Mouse (Mus musculus) embryonic facial prominence, embryonic 15.5 days (tissue): ENCODE data around the gene Ccl6. TPM values are rescaled to one million over a fixed set of nuclear protein-coding genes. Genes with fewer than 3 reads are reported as not detected.

Experiments used
- ATAC-seq: fragments of 200-750 bp; cut with Nextera tagmentation; 2 replicates; pipeline ENCODE4 v1.8.0; 2017; ENCODE audit warnings: low read depth, moderate TSS enrichment; ENCODE audit not compliant: insufficient number of reproducible peaks, low FRiP score, low TSS enrichment
- H3K27ac ChIP-seq: fragments of 300-500 bp; sonication (generic); replicated peaks from 2 replicates; pipeline ENCODE4 v1.5.1; 2015; ENCODE audit warnings: mild to moderate bottlenecking, inconsistent platforms
- H3K27me3 ChIP-seq: fragments of 300-500 bp; sonication (generic); 2 replicates; pipeline ENCODE4 v1.6.1; 2015; ENCODE audit warnings: inconsistent platforms
- H3K36me3 ChIP-seq: fragments of 300-500 bp; sonication (generic); 2 replicates; pipeline ENCODE4 v1.6.1; 2015; ENCODE audit warnings: mild to moderate bottlenecking, inconsistent platforms
- H3K4me1 ChIP-seq: fragments of 300-500 bp; sonication (generic); 2 replicates; pipeline ENCODE4 v1.6.1; 2015; ENCODE audit warnings: inconsistent platforms
- H3K4me2 ChIP-seq: fragments of 300-500 bp; sonication (generic); replicated peaks from 2 replicates; pipeline ENCODE4 v1.6.1; 2015; ENCODE audit warnings: mild to moderate bottlenecking, inconsistent platforms
- H3K4me3 ChIP-seq: fragments of 300-500 bp; sonication (generic); replicated peaks from 2 replicates; pipeline ENCODE4 v1.5.1; 2015; ENCODE audit warnings: mild to moderate bottlenecking, inconsistent platforms
- H3K9ac ChIP-seq: fragments of 300-500 bp; sonication (generic); 2 replicates; pipeline ENCODE4 v1.6.1; 2015; ENCODE audit warnings: inconsistent platforms
- H3K9me3 ChIP-seq: fragments of 300-500 bp; sonication (generic); replicated peaks from 2 replicates; pipeline ENCODE4 v1.6.1; 2016; ENCODE audit warnings: inconsistent platforms
- WGBS: fragments of 180-500 bp; shearing (Covaris S2); methylation state at CpG from one replicate; pipeline ENCODE4 v1.1.7; 2015; 5-methylcytosine and 5-hydroxymethylcytosine counted together
- polyA plus RNA-seq: library from polyadenylated mRNA; unstranded; fragments of >200 nt; fragmentation: Nextera tagmentation; extraction: Ambion mirVana; gene quantifications from 2 replicates; pipeline ENCODE4 v1.2.1, GENCODE M21; 2015

Ccl6 gene
- polyA plus RNA-seq, 1 experiment from 2014 or later: 5.3 TPM

GRCm38 (mm10) chr11:83623586-83623985 is 30.7 kb upstream of the Ccl6 start:
- H3K4me2 ChIP-seq: no peak overlapping the region
- no peak overlapping the region for H3K9ac ChIP-seq
- no peaks in the 10 kb centered on the region for H3K27me3 ChIP-seq
- no peak overlapping the region for H3K27ac ChIP-seq
- 81% methylated on average over 3 of the region's 3 CpGs for WGBS
- no peaks in the 10 kb centered on the region for H3K36me3 ChIP-seq
- ATAC-seq: no peak
- no peak overlapping the region for H3K4me3 ChIP-seq
- H3K4me1 ChIP-seq: no peaks in the 10 kb centered on the region
- H3K9me3 ChIP-seq: no peaks in the 10 kb centered on the region

GRCm38 (mm10) chr11:83619037-83619436 is 26.1 kb upstream of the Ccl6 start:
- H3K36me3 ChIP-seq: no peaks in the 10 kb centered on the region
- no peak for ATAC-seq
- H3K27me3 ChIP-seq: no peaks in the 10 kb centered on the region
- no peak overlapping the region for H3K4me3 ChIP-seq
- H3K4me1 ChIP-seq: no peaks in the 10 kb centered on the region
- H3K4me2 ChIP-seq: no peak overlapping the region
- no peak overlapping the region for H3K27ac ChIP-seq
- 95% methylated on average over 1 of the region's 1 CpGs for WGBS
- H3K9ac ChIP-seq: no peak overlapping the region
- no peaks in the 10 kb centered on the region for H3K9me3 ChIP-seq

- no peak overlapping the region for H3K27ac ChIP-seq
- no peaks in the 10 kb centered on the region for H3K9me3 ChIP-seq
- H3K4me1 ChIP-seq: no peaks in the 10 kb centered on the region
- no peaks in the 10 kb centered on the region for H3K36me3 ChIP-seq
- no peaks in the 10 kb centered on the region for H3K27me3 ChIP-seq
- WGBS: 63% methylated on average over 5 of the region's 5 CpGs
- no peak overlapping the region for H3K9ac ChIP-seq
- H3K4me2 ChIP-seq: no peak overlapping the region
- no peak overlapping the region for H3K4me3 ChIP-seq
- no peak for ATAC-seq
These were observed 25.4 kb upstream of the Ccl6 start for GRCm38 (mm10) chr11:83618238-83618637.

- no peak overlapping the region for H3K4me2 ChIP-seq
- H3K9ac ChIP-seq: no peak overlapping the region
- no peak overlapping the region for H3K4me3 ChIP-seq
- H3K9me3 ChIP-seq: no peaks in the 10 kb centered on the region
- no peaks in the 10 kb centered on the region for H3K4me1 ChIP-seq
- no peak overlapping the region for H3K27ac ChIP-seq
- 85% methylated on average over 1 of the region's 1 CpGs for WGBS
- ATAC-seq: no peak
- H3K36me3 ChIP-seq: no peaks in the 10 kb centered on the region
- H3K27me3 ChIP-seq: no peaks in the 10 kb centered on the region
These were observed 23.7 kb upstream of the Ccl6 start for GRCm38 (mm10) chr11:83616586-83616985.

- no peaks in the 10 kb centered on the region for H3K36me3 ChIP-seq
- H3K4me2 ChIP-seq: no peak overlapping the region
- no peaks in the 10 kb centered on the region for H3K27me3 ChIP-seq
- H3K27ac ChIP-seq: no peak overlapping the region
- WGBS: 64% methylated on average over 2 of the region's 2 CpGs
- ATAC-seq: no peak
- H3K9me3 ChIP-seq: no peaks in the 10 kb centered on the region
- no peak overlapping the region for H3K9ac ChIP-seq
- H3K4me3 ChIP-seq: no peak overlapping the region
- H3K4me1 ChIP-seq: no peaks in the 10 kb centered on the region
These were observed 18.0 kb upstream of the Ccl6 start for GRCm38 (mm10) chr11:83610900-83611299.

GRCm38 (mm10) chr11:83606396-83606795 is 13.5 kb upstream of the Ccl6 start:
- H3K4me2 ChIP-seq: no peak overlapping the region
- no peaks in the 10 kb centered on the region for H3K36me3 ChIP-seq
- no peak overlapping the region for H3K27ac ChIP-seq
- H3K27me3 ChIP-seq: no peaks in the 10 kb centered on the region
- no peak overlapping the region for H3K9ac ChIP-seq
- H3K4me1 ChIP-seq: no peaks in the 10 kb centered on the region
- ATAC-seq: no peak
- H3K9me3 ChIP-seq: no peaks in the 10 kb centered on the region
- 52% methylated on average over 1 of the region's 1 CpGs for WGBS
- no peak overlapping the region for H3K4me3 ChIP-seq

- 89% methylated on average over 3 of the region's 3 CpGs for WGBS
- H3K27ac ChIP-seq: no peak overlapping the region
- H3K9ac ChIP-seq: no peak overlapping the region
- no peak overlapping the region for H3K4me3 ChIP-seq
- H3K4me2 ChIP-seq: no peak overlapping the region
- no peaks in the 10 kb centered on the region for H3K4me1 ChIP-seq
- no peaks in the 10 kb centered on the region for H3K27me3 ChIP-seq
- H3K9me3 ChIP-seq: no peaks in the 10 kb centered on the region
- H3K36me3 ChIP-seq: no peaks in the 10 kb centered on the region
- no peak for ATAC-seq
These were observed 12.6 kb upstream of the Ccl6 start for GRCm38 (mm10) chr11:83605535-83605934.

GRCm38 (mm10) chr11:83604698-83605097 is 11.8 kb upstream of the Ccl6 start:
- no peak overlapping the region for H3K4me2 ChIP-seq
- no peaks in the 10 kb centered on the region for H3K9me3 ChIP-seq
- no peak overlapping the region for H3K27ac ChIP-seq
- H3K4me3 ChIP-seq: no peak overlapping the region
- no peaks in the 10 kb centered on the region for H3K27me3 ChIP-seq
- no peaks in the 10 kb centered on the region for H3K36me3 ChIP-seq
- ATAC-seq: no peak
- H3K9ac ChIP-seq: no peak overlapping the region
- WGBS: 86% methylated on average over 4 of the region's 4 CpGs
- H3K4me1 ChIP-seq: no peaks in the 10 kb centered on the region

- H3K4me1 ChIP-seq: no peaks in the 10 kb centered on the region
- H3K4me2 ChIP-seq: no peak overlapping the region
- no peak overlapping the region for H3K27ac ChIP-seq
- no peaks in the 10 kb centered on the region for H3K27me3 ChIP-seq
- H3K36me3 ChIP-seq: no peaks in the 10 kb centered on the region
- no peak for ATAC-seq
- no peak overlapping the region for H3K4me3 ChIP-seq
- no peak overlapping the region for H3K9ac ChIP-seq
- H3K9me3 ChIP-seq: no peaks in the 10 kb centered on the region
- WGBS: 82% methylated on average over 3 of the region's 3 CpGs
These were observed 10.5 kb upstream of the Ccl6 start for GRCm38 (mm10) chr11:83603399-83603798.

- no peak overlapping the region for H3K27ac ChIP-seq
- ATAC-seq: no peak
- H3K27me3 ChIP-seq: no peaks in the 10 kb centered on the region
- H3K9me3 ChIP-seq: no peaks in the 10 kb centered on the region
- H3K4me1 ChIP-seq: no peaks in the 10 kb centered on the region
- no peak overlapping the region for H3K9ac ChIP-seq
- 86% methylated on average over 2 of the region's 2 CpGs for WGBS
- no peaks in the 10 kb centered on the region for H3K36me3 ChIP-seq
- no peak overlapping the region for H3K4me3 ChIP-seq
- no peak overlapping the region for H3K4me2 ChIP-seq
These were observed 7.7 kb upstream of the Ccl6 start for GRCm38 (mm10) chr11:83600576-83600975.

- WGBS: 87% methylated on average over 3 of the region's 3 CpGs
- H3K9me3 ChIP-seq: no peaks in the 10 kb centered on the region
- H3K4me3 ChIP-seq: no peak overlapping the region
- H3K4me1 ChIP-seq: no peaks in the 10 kb centered on the region
- H3K9ac ChIP-seq: no peak overlapping the region
- no peak for ATAC-seq
- no peaks in the 10 kb centered on the region for H3K36me3 ChIP-seq
- H3K27me3 ChIP-seq: no peaks in the 10 kb centered on the region
- H3K27ac ChIP-seq: no peak overlapping the region
- H3K4me2 ChIP-seq: no peak overlapping the region
These were observed 6.1 kb upstream of the Ccl6 start for GRCm38 (mm10) chr11:83598991-83599390.

- Histone ChIP-seq H3K27me3 (no peaks in the 10 kb centered on the region), H3K4me2 (no peak overlapping the region), H3K36me3 (no peaks in the 10 kb centered on the region), H3K27ac (peak overlapping the region; percentile 71; the same call in 1 of the 2 replicates), H3K4me3 (no peak overlapping the region), H3K4me1 (no peaks in the 10 kb centered on the region), H3K9me3 (no peaks in the 10 kb centered on the region), H3K9ac (no peak overlapping the region)
- WGBS: 57% methylated on average over 3 of the region's 3 CpGs
- ATAC-seq: no peak; the same call in 1 of the 2 replicates
These were observed 5.4 kb upstream of the Ccl6 start for GRCm38 (mm10) chr11:83598207-83598837.
